Mouse (Mus musculus) embryonic facial prominence, embryonic 13.5 days (tissue): Measurements from ENCODE around the gene Hjurp. TPM values are rescaled to one million over a fixed set of nuclear protein-coding genes. Genes with fewer than 3 reads are reported as not detected.

Experiments
- ATAC-seq: fragments of 200-750 bp; cut with Nextera tagmentation; 2 replicates; pipeline ENCODE4 v1.8.0; 2017; ENCODE audit warnings: low read depth; ENCODE audit not compliant: insufficient number of reproducible peaks, insufficient read depth, low FRiP score, low TSS enrichment
- H3K27ac ChIP-seq: fragments of 300-500 bp; sonication (generic); 2 replicates; pipeline ENCODE4 v1.5.1; 2015; ENCODE audit warnings: moderate library complexity, mild to moderate bottlenecking, inconsistent platforms
- H3K27me3 ChIP-seq: fragments of 300-500 bp; sonication (generic); 2 replicates; pipeline ENCODE4 v1.6.1; 2015; ENCODE audit warnings: mild to moderate bottlenecking, inconsistent platforms
- H3K36me3 ChIP-seq: fragments of 300-500 bp; sonication (generic); 2 replicates; pipeline ENCODE4 v1.6.1; 2015; ENCODE audit warnings: mild to moderate bottlenecking, inconsistent platforms
- H3K4me1 ChIP-seq: fragments of 300-500 bp; sonication (generic); 2 replicates; pipeline ENCODE4 v1.6.1; 2015; ENCODE audit warnings: inconsistent platforms
- H3K4me2 ChIP-seq: fragments of 300-500 bp; sonication (generic); 2 replicates; pipeline ENCODE4 v1.6.1; 2015; ENCODE audit warnings: moderate library complexity, mild to moderate bottlenecking, inconsistent platforms
- H3K4me3 ChIP-seq: fragments of 300-500 bp; sonication (generic); 2 replicates; pipeline ENCODE4 v1.5.1; 2015; ENCODE audit warnings: mild to moderate bottlenecking, inconsistent platforms
- H3K9ac ChIP-seq: fragments of 300-500 bp; sonication (generic); 2 replicates; pipeline ENCODE4 v1.6.1; 2015; ENCODE audit warnings: mild to moderate bottlenecking, inconsistent platforms
- H3K9me3 ChIP-seq: fragments of 300-500 bp; sonication (generic); 2 replicates; pipeline ENCODE4 v1.6.1; 2016; ENCODE audit warnings: inconsistent platforms
- WGBS: fragments of 180-500 bp; shearing (Covaris S2); methylation state at CpG from one replicate; pipeline ENCODE4 v1.1.7; 2015; ENCODE audit warnings: mixed read lengths; 5-methylcytosine and 5-hydroxymethylcytosine counted together
- polyA plus RNA-seq: library from polyadenylated mRNA; unstranded; fragments of >200 nt; fragmentation: Nextera tagmentation; extraction: Ambion mirVana; gene quantifications from 2 replicates; pipeline ENCODE4 v1.2.1, GENCODE M21; 2015

The Hjurp gene
- polyA plus RNA-seq, 1 experiment from 2014 or later = 198 TPM

DNA sequence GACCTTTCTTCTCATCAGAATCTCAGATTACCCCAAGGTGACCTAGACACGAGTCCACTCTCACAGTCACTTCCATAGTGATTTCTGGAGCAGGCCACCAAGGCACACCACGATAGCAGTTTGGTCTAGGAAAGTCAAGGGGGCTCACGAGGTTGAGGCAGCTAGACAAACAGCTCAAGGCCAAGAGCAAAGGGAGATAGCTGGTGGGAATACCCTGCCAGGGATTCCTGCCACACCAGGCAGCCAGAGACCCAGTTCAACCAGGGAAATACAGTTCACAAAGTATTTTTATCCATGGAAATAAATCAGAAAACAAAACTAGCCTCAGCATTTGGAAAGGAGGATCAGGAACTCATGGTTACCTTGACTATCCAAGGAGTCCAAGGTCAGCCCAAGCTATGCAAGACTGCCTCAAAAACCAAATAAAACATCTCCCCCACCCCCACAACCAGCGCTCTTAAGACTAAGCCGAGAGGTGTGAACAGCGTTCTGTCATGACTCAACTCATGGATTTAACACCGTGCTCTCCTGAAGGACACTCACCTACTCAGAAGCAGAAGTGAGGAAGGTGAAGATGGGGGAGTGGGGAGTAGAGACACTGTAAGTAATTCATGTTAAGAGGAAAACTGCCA, 13.1 kb downstream of the Hjurp start:
- ATAC-seq = no peak
- Histone ChIP-seq H3K9ac (no peak overlapping the region), H3K4me2 (no peak overlapping the region), H3K27ac (no peak overlapping the region), H3K9me3 (0 out of 2 replicates have a peak, but pooled peaks cover 4% of the 10 kb centered on the region), H3K4me3 (no peak overlapping the region), H3K27me3 (no peaks in the 10 kb centered on the region), H3K36me3 (peaks cover 100% of the 10 kb centered on the region), H3K4me1 (no peaks in the 10 kb centered on the region)
- 89% methylated on average over 7 of the region's 7 CpGs for WGBS

DNA sequence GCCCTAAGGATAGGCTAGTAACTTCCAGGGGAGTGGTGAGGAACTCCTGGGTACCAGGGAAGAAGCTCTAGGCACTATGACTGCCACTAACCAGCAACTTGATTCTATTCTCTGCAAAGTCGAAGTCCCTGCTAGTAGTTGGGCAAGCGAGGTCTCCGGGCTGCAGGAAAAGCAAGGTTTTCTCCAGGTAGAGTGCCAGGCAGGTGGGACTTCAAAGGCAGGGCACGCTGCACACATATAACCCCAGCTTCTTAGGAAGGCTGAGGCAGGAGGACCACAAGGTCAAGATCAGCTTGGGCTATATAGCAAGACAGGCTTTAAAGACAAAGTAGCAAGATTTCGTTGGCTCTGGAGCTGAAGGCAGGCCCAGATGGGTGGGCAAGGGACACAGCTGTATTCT, 13.7 kb downstream of the Hjurp start:
- Histone ChIP-seq H3K4me1 (no peaks in the 10 kb centered on the region), H3K27ac (no peak overlapping the region), H3K36me3 (peaks cover 96% of the 10 kb centered on the region), H3K27me3 (no peaks in the 10 kb centered on the region), H3K9me3 (0 out of 2 replicates have a peak, but pooled peaks cover 4% of the 10 kb centered on the region), H3K9ac (no peak overlapping the region), H3K4me3 (no peak overlapping the region), H3K4me2 (no peak overlapping the region)
- no peak for ATAC-seq
- 91% methylated on average over 5 of the region's 5 CpGs for WGBS

DNA sequence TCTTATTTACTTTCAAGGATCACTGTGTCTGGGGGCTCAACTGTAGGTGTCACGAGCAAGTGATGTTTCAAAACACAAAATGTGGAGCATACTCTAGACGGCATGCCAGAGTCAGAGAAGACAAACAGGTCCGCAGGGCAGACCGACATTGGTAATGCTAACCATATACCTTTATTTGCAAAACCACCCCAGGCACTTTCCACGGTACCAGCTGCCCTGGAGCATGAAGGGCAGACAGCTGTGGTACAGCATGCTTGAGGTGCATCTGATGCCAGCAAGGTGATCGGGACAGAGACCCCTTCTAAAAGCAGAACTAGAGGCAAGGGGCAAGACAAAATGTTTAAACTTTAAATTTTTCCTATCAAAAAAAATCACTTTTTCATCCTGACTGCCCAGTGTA, 14.5 kb downstream of the Hjurp start:
- Histone ChIP-seq H3K4me3 (no peak overlapping the region), H3K4me1 (no peaks in the 10 kb centered on the region), H3K4me2 (no peak overlapping the region), H3K9ac (no peak overlapping the region), H3K9me3 (peaks cover 8% of the 10 kb centered on the region; the same call in 1 of the 2 replicates), H3K27ac (no peak overlapping the region), H3K36me3 (peaks cover 88% of the 10 kb centered on the region), H3K27me3 (no peaks in the 10 kb centered on the region)
- no peak for ATAC-seq
- WGBS = 70% methylated on average over 6 of the region's 6 CpGs

DNA sequence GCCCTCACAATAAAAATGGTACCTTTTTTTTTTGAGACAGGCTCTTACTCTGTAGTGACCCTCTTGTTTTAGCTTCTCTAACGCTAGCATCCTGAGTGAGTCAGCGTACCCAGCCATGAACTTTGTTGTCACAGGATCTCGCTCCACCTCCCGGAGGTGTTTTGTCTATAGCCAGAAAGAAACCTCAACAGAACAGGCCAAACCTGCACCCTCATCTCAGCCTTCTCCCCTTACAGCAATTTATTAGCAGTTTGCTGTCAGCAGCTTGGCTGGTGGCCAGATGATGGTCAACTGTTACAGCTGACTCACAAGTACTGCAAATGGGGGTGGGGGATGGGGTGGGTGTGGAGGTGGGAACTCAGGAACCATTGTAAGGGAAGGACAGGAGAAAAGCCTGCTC, 15.2 kb downstream of the Hjurp start:
- WGBS = 83% methylated on average over 4 of the region's 4 CpGs

DNA sequence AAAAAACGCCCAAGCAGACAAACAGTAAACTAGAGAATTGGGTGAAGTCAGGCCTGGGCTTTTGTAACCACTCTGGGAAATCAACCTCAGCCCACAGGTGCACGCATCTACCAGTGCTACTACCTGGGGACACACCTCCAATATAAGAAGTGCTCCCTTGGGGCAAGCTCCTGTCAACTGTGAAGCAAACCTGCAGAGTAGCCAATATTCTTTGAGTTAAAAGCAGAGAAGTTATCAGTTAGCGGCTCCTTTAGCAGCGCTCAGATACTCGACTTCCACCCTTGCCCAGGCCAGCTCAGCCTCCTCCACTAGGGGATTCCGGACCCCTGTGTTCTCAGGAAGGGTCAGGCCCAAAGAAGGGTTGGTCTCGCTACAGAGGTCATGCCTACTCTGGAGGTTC, 15.7 kb downstream of the Hjurp start:
- H3K9ac ChIP-seq = no peak overlapping the region
- no peak overlapping the region for H3K4me2 ChIP-seq
- no peaks in the 10 kb centered on the region for H3K27me3 ChIP-seq
- no peaks in the 10 kb centered on the region for H3K4me1 ChIP-seq
- peaks cover 17% of the 10 kb centered on the region; the same call in 1 of the 2 replicates for H3K9me3 ChIP-seq
- H3K27ac ChIP-seq = no peak overlapping the region
- peak; percentile 0; the same call in 1 of the 2 replicates for ATAC-seq
- no peak overlapping the region for H3K4me3 ChIP-seq
- peaks cover 75% of the 10 kb centered on the region for H3K36me3 ChIP-seq
- 87% methylated on average over 7 of the region's 7 CpGs for WGBS

More for the DNA sequence above, 15.2 kb downstream of the Hjurp start:
- H3K9me3 ChIP-seq = peaks cover 15% of the 10 kb centered on the region; the same call in 1 of the 2 replicates
- ATAC-seq = peak; percentile 6; the same call in 1 of the 2 replicates
- no peaks in the 10 kb centered on the region for H3K4me1 ChIP-seq
- H3K9ac ChIP-seq = no peak overlapping the region
- peaks cover 81% of the 10 kb centered on the region for H3K36me3 ChIP-seq
- H3K27ac ChIP-seq = no peak overlapping the region
- no peak overlapping the region for H3K4me2 ChIP-seq
- H3K4me3 ChIP-seq = no peak overlapping the region
- H3K27me3 ChIP-seq = no peaks in the 10 kb centered on the region

DNA sequence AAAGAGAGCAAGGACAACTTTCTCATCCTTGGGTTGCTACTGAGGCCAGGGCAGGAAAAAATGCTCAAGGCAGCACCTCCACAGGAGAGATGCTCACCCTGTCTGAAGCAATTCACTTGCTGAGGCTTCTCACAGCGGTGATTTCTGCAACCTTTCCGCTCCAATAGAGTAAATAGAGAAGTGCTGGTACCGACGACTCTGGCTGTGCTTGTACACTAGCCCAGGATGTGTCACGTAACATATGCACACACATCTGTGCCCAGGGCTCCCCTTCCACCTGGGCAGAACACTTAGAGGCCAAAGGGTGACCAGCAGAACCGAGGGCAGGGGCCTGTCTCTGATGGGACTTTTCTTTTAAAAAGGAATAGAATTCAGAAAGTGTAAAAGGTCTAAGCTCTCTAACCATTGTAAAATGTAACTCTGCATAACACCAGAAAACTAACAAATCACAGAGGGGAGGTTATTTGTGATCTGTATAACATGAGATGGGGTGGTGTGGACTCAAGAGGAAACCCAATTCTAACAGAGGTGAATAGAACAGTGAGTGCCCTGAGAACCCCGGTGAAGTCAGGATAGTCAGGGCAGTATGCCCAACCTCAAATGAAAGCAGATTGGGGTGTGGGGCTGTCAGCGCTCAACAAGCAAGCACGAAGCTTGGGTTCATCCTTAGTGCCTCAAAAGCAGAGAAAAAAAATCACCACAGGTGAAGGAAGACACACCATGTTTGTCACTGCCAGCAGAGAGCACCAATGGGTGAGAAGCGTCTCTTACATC, 16.6 kb downstream of the Hjurp start:
- Histone ChIP-seq H3K27ac (no peak overlapping the region), H3K4me2 (no peak overlapping the region), H3K9me3 (peaks cover 23% of the 10 kb centered on the region), H3K36me3 (peaks cover 66% of the 10 kb centered on the region), H3K4me1 (no peaks in the 10 kb centered on the region), H3K9ac (no peak overlapping the region), H3K4me3 (no peak overlapping the region), H3K27me3 (no peaks in the 10 kb centered on the region)
- 85% methylated on average over 10 of the region's 10 CpGs for WGBS
- ATAC-seq = no peak

DNA sequence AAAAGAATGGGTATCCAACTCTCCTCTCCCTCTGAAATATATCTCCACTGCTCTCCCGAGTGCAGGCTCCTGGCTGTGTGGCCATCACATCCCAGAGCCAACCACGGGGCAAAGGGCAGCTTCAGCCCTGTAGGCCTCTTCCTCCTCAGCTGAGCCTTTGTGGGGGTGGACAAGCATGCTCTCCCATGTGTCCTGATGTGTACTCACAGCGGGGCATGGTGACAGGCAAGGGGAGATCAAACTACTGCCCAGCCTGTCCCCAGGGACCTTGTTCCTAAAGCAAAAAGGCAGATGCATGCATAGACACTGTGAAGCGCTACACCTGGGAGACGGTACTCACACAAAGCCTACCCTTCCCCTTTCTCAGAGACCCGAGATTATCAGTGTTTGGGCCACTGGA, 17.3 kb downstream of the Hjurp start:
- WGBS = 82% methylated on average over 6 of the region's 6 CpGs
- H3K4me3 ChIP-seq = no peak overlapping the region
- H3K9ac ChIP-seq = no peak overlapping the region
- H3K27me3 ChIP-seq = no peaks in the 10 kb centered on the region
- H3K9me3 ChIP-seq = peaks cover 26% of the 10 kb centered on the region
- no peaks in the 10 kb centered on the region for H3K4me1 ChIP-seq
- H3K27ac ChIP-seq = no peak overlapping the region
- ATAC-seq = no peak
- no peak overlapping the region for H3K4me2 ChIP-seq
- peaks cover 59% of the 10 kb centered on the region for H3K36me3 ChIP-seq

DNA sequence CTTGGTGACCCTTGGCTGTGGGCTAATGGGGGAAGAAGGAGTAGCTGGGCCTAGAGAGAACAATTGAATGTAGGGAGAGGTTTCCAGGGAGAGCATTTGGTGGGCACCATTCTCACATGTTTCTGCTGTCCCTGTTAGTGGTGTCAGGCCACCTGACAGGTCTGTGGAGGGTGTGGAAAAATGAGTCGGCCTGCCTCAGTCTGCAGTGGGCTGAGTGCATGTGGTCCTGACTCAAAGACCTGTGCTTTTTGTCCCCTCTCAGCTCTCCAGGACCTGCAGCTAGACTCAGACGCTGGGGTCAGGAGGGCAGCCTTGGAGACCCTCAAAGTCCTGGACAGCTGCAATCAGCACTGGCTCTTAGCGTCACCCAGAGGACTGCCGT, 17.8 kb downstream of the Hjurp start:
- Histone ChIP-seq H3K27me3 (no peaks in the 10 kb centered on the region), H3K9ac (no peak overlapping the region), H3K4me2 (no peak overlapping the region), H3K4me3 (no peak overlapping the region), H3K27ac (no peak overlapping the region), H3K9me3 (peaks cover 30% of the 10 kb centered on the region), H3K36me3 (peaks cover 55% of the 10 kb centered on the region), H3K4me1 (no peaks in the 10 kb centered on the region)
- 78% methylated on average over 4 of the region's 4 CpGs for WGBS
- no peak for ATAC-seq

DNA sequence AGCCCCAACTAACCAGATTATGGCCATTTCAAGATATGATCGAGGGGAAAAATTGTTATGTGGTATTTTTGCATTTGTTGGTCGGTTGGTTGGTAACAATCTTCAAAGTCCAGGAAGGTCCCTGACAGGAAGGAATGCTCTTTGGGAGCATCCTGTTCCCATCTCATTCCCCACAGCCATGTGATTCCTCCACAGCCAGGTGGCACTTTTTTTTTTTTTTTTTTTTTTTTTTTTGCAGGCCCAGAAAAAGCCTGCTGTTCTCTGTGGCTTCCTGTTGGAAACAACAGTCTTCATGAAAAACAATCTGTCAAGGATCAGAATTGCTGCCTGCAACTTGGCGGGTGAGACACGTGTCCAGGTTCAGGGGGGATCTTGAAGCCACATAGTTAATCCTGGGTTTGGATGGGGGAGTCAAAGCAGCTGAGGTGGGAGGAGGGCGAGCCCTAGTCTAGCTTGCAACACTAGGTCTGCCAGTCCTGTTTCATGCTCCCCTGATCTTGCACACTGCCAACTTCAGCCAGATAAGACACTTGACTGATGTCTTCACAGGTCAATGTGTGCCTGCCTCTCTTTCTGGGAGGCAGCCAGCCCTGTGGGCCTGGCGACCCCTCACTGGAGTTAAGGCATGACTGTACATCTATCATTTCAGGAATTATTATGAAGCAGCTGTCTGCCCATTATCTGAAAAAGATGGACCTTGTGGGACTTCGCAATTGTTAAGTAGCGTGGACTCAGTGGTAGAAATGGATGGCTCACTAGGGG, 18.4 kb downstream of the Hjurp start:
- no peaks in the 10 kb centered on the region for H3K27me3 ChIP-seq
- H3K4me1 ChIP-seq = no peaks in the 10 kb centered on the region
- no peak for ATAC-seq
- peaks cover 49% of the 10 kb centered on the region for H3K36me3 ChIP-seq
- peaks cover 36% of the 10 kb centered on the region for H3K9me3 ChIP-seq
- 74% methylated on average over 8 of the region's 8 CpGs for WGBS
- no peak overlapping the region for H3K9ac ChIP-seq
- no peak overlapping the region for H3K27ac ChIP-seq
- no peak overlapping the region for H3K4me3 ChIP-seq
- H3K4me2 ChIP-seq = no peak overlapping the region

DNA sequence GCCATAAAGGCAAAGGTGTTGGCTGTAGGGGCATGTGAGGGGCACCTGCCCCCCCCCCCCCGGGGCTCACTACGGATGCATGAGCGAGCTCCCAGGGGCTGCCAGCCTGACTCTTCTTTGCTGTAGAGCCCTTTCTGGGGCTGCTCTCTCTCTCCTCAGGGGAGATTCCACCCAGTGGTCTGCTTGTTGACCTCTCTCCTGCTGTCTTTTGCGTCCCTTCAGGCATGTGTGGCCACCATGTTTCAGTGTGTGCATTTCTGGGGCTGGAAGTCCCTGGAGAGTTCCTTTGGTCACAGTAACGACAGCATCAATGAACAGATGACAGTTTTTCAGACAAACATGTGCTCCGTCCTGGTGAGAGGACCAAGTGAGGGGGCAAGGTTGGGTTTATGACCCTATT, 19.1 kb downstream of the Hjurp start:
- 72% methylated on average over 6 of the region's 6 CpGs for WGBS
- Histone ChIP-seq H3K9ac (no peak overlapping the region), H3K36me3 (peaks cover 42% of the 10 kb centered on the region), H3K4me1 (no peaks in the 10 kb centered on the region), H3K27me3 (no peaks in the 10 kb centered on the region), H3K9me3 (peaks cover 41% of the 10 kb centered on the region), H3K4me2 (no peak overlapping the region), H3K27ac (no peak overlapping the region), H3K4me3 (no peak overlapping the region)
- no peak for ATAC-seq

DNA sequence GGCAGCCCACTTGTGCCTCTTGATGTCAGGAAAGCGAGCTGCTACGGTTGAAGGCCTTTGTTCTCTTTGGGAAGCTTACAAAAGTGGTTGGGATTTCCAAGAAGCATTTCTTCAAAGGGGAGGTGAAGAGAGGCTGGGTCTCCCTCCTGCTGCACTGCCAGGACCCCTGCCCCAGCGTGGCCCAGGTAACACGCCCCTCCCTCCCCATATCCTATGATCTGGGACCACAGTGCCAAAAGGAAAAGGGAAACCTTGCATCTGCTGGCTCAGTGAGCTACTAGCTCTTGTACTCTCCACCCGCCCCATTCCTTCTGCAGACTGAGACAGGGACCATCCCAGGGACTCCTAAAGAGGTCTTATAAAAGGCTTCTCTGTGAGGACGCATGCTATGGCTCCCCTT, 19.8 kb downstream of the Hjurp start:
- H3K27ac ChIP-seq = no peak overlapping the region
- no peak for ATAC-seq
- WGBS = 84% methylated on average over 6 of the region's 6 CpGs

More for the DNA sequence above, 19.8 kb downstream of the Hjurp start:
- H3K4me3 ChIP-seq = no peak overlapping the region
- no peak overlapping the region for H3K4me2 ChIP-seq
- no peaks in the 10 kb centered on the region for H3K4me1 ChIP-seq
- H3K36me3 ChIP-seq = peaks cover 35% of the 10 kb centered on the region
- H3K27me3 ChIP-seq = no peaks in the 10 kb centered on the region
- H3K9me3 ChIP-seq = peaks cover 44% of the 10 kb centered on the region
- no peak overlapping the region for H3K9ac ChIP-seq
